Mouse (Mus musculus) midbrain, embryonic 12.5 days (tissue): Measurements from ENCODE around the gene Iyd. TPM values are rescaled to one million over a fixed set of nuclear protein-coding genes. Genes with fewer than 3 reads are reported as not detected.
A peak's percentile ranks its signal among the peaks of the same experiment; 100 is the strongest.

Experiments used
- ATAC-seq: fragments of 200-750 bp; cut with Nextera tagmentation; 2 replicates; pipeline ENCODE4 v1.8.0; 2017; ENCODE audit warnings: low read depth, moderate TSS enrichment, moderate library complexity; ENCODE audit not compliant: low FRiP score
- H3K27ac ChIP-seq: fragments of 300-500 bp; sonication (generic); replicated peaks from 2 replicates; pipeline ENCODE4 v1.5.1; 2016; ENCODE audit warnings: mild to moderate bottlenecking
- H3K27me3 ChIP-seq: fragments of 300-500 bp; sonication (generic); 2 replicates; pipeline ENCODE4 v1.6.1; 2016; ENCODE audit warnings: mild to moderate bottlenecking
- H3K36me3 ChIP-seq: fragments of 300-500 bp; sonication (generic); 2 replicates; pipeline ENCODE4 v1.6.1; 2016
- H3K4me1 ChIP-seq: fragments of 300-500 bp; sonication (generic); 2 replicates; pipeline ENCODE4 v1.6.1; 2016
- H3K4me2 ChIP-seq: fragments of 300-500 bp; sonication (generic); replicated peaks from 2 replicates; pipeline ENCODE4 v1.6.1; 2016; ENCODE audit warnings: mild to moderate bottlenecking, moderate library complexity
- H3K4me3 ChIP-seq: fragments of 300-500 bp; sonication (generic); 2 replicates; pipeline ENCODE4 v1.5.1; 2016; ENCODE audit warnings: mild to moderate bottlenecking
- H3K9ac ChIP-seq: fragments of 300-500 bp; sonication (generic); replicated peaks from 2 replicates; pipeline ENCODE4 v1.6.1; 2016; ENCODE audit warnings: mild to moderate bottlenecking, moderate library complexity
- H3K9me3 ChIP-seq: fragments of 300-500 bp; sonication (generic); 2 replicates; pipeline ENCODE4 v1.6.1; 2016; ENCODE audit warnings: mild to moderate bottlenecking
- whole genome bisulfite sequencing: fragments of 180-500 bp; shearing (Covaris S2); methylation state at CpG from one replicate; pipeline ENCODE4 v1.1.7; 2016; 5-methylcytosine and 5-hydroxymethylcytosine counted together
- polyA plus RNA-seq: library from polyadenylated mRNA; unstranded; fragments of >200 nt; fragmentation: Nextera tagmentation; extraction: Ambion mirVana; gene quantifications from 2 replicates; pipeline ENCODE4 v1.2.1, GENCODE M21; 2016

Iyd gene
- polyA plus RNA-seq, 1 experiment from 2014 or later = 0.11 TPM

- ATAC-seq = no peak
- 65% methylated on average over 3 of the region's 3 CpGs for WGBS
Observed at GRCm38 (mm10) chr10:3556538-3556937, 16.5 kb downstream of the Iyd start.

GRCm38 (mm10) chr10:3559136-3559535 lies 19.1 kb downstream of the Iyd start:
- Histone ChIP-seq H3K9me3 (no peaks in the 10 kb centered on the region), H3K27me3 (no peaks in the 10 kb centered on the region), H3K4me3 (no peak overlapping the region), H3K4me2 (no peak overlapping the region), H3K36me3 (no peaks in the 10 kb centered on the region), H3K9ac (no peak overlapping the region), H3K27ac (no peak overlapping the region), H3K4me1 (no peaks in the 10 kb centered on the region)
- 100% methylated on average over 1 of the region's 1 CpGs for WGBS
- ATAC-seq = no peak

More at GRCm38 (mm10) chr10:3556538-3556937, 16.5 kb downstream of the Iyd start:
- H3K27ac ChIP-seq = no peak overlapping the region
- H3K4me3 ChIP-seq = no peak overlapping the region
- H3K4me1 ChIP-seq = no peaks in the 10 kb centered on the region
- H3K9me3 ChIP-seq = no peaks in the 10 kb centered on the region
- no peak overlapping the region for H3K9ac ChIP-seq
- H3K27me3 ChIP-seq = no peaks in the 10 kb centered on the region
- no peak overlapping the region for H3K4me2 ChIP-seq
- no peaks in the 10 kb centered on the region for H3K36me3 ChIP-seq

- Histone ChIP-seq H3K9me3 (no peaks in the 10 kb centered on the region), H3K36me3 (no peaks in the 10 kb centered on the region), H3K4me2 (no peak overlapping the region), H3K4me3 (no peak overlapping the region), H3K27ac (no peak overlapping the region), H3K9ac (no peak overlapping the region), H3K27me3 (no peaks in the 10 kb centered on the region), H3K4me1 (no peaks in the 10 kb centered on the region)
- no peak for ATAC-seq
Observed at GRCm38 (mm10) chr10:3562165-3562564, 22.1 kb downstream of the Iyd start.

- Histone ChIP-seq H3K9ac (no peak overlapping the region), H3K36me3 (no peaks in the 10 kb centered on the region), H3K4me2 (no peak overlapping the region), H3K4me3 (no peak overlapping the region), H3K27me3 (no peaks in the 10 kb centered on the region), H3K27ac (no peak overlapping the region), H3K4me1 (no peaks in the 10 kb centered on the region), H3K9me3 (no peaks in the 10 kb centered on the region)
- 74% methylated on average over 4 of the region's 4 CpGs for WGBS
- no peak for ATAC-seq
Observed at GRCm38 (mm10) chr10:3565126-3565525, 25.1 kb downstream of the Iyd start.

GRCm38 (mm10) chr10:3567821-3568220 lies 27.8 kb downstream of the Iyd start:
- Histone ChIP-seq H3K27me3 (no peaks in the 10 kb centered on the region), H3K4me2 (no peak overlapping the region), H3K9me3 (no peaks in the 10 kb centered on the region), H3K27ac (no peak overlapping the region), H3K9ac (no peak overlapping the region), H3K36me3 (no peaks in the 10 kb centered on the region), H3K4me3 (no peak overlapping the region), H3K4me1 (no peaks in the 10 kb centered on the region)
- WGBS = 71% methylated on average over 6 of the region's 6 CpGs
- no peak for ATAC-seq

- ATAC-seq = peak; percentile 75
- H3K27me3 ChIP-seq = no peaks in the 10 kb centered on the region
- H3K27ac ChIP-seq = no peak overlapping the region
- no peak overlapping the region for H3K4me3 ChIP-seq
- H3K4me2 ChIP-seq = no peak overlapping the region
- no peak overlapping the region for H3K9ac ChIP-seq
- H3K36me3 ChIP-seq = no peaks in the 10 kb centered on the region
- 71% methylated on average over 10 of the region's 10 CpGs for WGBS
- H3K4me1 ChIP-seq = no peaks in the 10 kb centered on the region
- no peaks in the 10 kb centered on the region for H3K9me3 ChIP-seq
Observed at GRCm38 (mm10) chr10:3572723-3573649, 32.9 kb downstream of the Iyd start.

- Histone ChIP-seq H3K9me3 (no peaks in the 10 kb centered on the region), H3K27me3 (no peaks in the 10 kb centered on the region), H3K36me3 (no peaks in the 10 kb centered on the region), H3K27ac (no peak overlapping the region), H3K4me3 (no peak overlapping the region), H3K9ac (no peak overlapping the region), H3K4me2 (no peak overlapping the region), H3K4me1 (no peaks in the 10 kb centered on the region)
- WGBS = 73% methylated on average over 4 of the region's 4 CpGs
- ATAC-seq = no peak
Observed at GRCm38 (mm10) chr10:3573905-3574500, 34.0 kb downstream of the Iyd start.

GRCm38 (mm10) chr10:3590632-3591031 lies 50.6 kb downstream of the Iyd start:
- Histone ChIP-seq H3K9me3 (no peaks in the 10 kb centered on the region), H3K27me3 (no peaks in the 10 kb centered on the region), H3K4me1 (peaks cover 10% of the 10 kb centered on the region; the same call in 1 of the 2 replicates), H3K36me3 (no peaks in the 10 kb centered on the region), H3K27ac (no peak overlapping the region), H3K9ac (no peak overlapping the region), H3K4me2 (no peak overlapping the region), H3K4me3 (no peak overlapping the region)
- whole genome bisulfite sequencing = 85% methylated on average over 3 of the region's 3 CpGs
- no peak for ATAC-seq

- H3K4me1 ChIP-seq = peaks cover 10% of the 10 kb centered on the region; the same call in 1 of the 2 replicates
- H3K36me3 ChIP-seq = no peaks in the 10 kb centered on the region
- no peak overlapping the region for H3K27ac ChIP-seq
- 26% methylated on average over 3 of the region's 3 CpGs for WGBS
- peak; percentile 80; the same call in 1 of the 2 replicates for ATAC-seq
- H3K9me3 ChIP-seq = no peaks in the 10 kb centered on the region
- no peak overlapping the region for H3K4me2 ChIP-seq
- no peaks in the 10 kb centered on the region for H3K27me3 ChIP-seq
- no peak overlapping the region for H3K9ac ChIP-seq
- no peak overlapping the region for H3K4me3 ChIP-seq
Observed at GRCm38 (mm10) chr10:3591790-3592189, 51.8 kb downstream of the Iyd start.

- no peak overlapping the region for H3K9ac ChIP-seq
- no peak for ATAC-seq
- peaks cover 8% of the 10 kb centered on the region; the same call in 1 of the 2 replicates for H3K4me1 ChIP-seq
- H3K27ac ChIP-seq = no peak overlapping the region
- WGBS = 77% methylated on average over 2 of the region's 2 CpGs
- no peak overlapping the region for H3K4me2 ChIP-seq
- no peaks in the 10 kb centered on the region for H3K36me3 ChIP-seq
- H3K4me3 ChIP-seq = no peak overlapping the region
- H3K9me3 ChIP-seq = no peaks in the 10 kb centered on the region
- no peaks in the 10 kb centered on the region for H3K27me3 ChIP-seq
Observed at GRCm38 (mm10) chr10:3596697-3597096, 56.7 kb downstream of the Iyd start.

- H3K4me1 ChIP-seq = no peaks in the 10 kb centered on the region
- no peaks in the 10 kb centered on the region for H3K36me3 ChIP-seq
- WGBS = 96% methylated on average over 3 of the region's 3 CpGs
- H3K9me3 ChIP-seq = no peaks in the 10 kb centered on the region
- ATAC-seq = no peak
- H3K9ac ChIP-seq = no peak overlapping the region
- no peak overlapping the region for H3K27ac ChIP-seq
- H3K4me3 ChIP-seq = no peak overlapping the region
- H3K27me3 ChIP-seq = no peaks in the 10 kb centered on the region
- no peak overlapping the region for H3K4me2 ChIP-seq
Observed at GRCm38 (mm10) chr10:3597760-3598159, 57.7 kb downstream of the Iyd start.
